Mouse (Mus musculus) olfactory bulb, adult 2 months (tissue): ENCODE results near the gene Fgfr2.

Source experiments
- CTCF ChIP-seq: fragments of 200-500 bp; IDR thresholded peaks from 2 replicates; pipeline ENCODE4 v1.5.1; 2012; ENCODE audit warnings: low read depth, mild to moderate bottlenecking, low read length, moderate library complexity; ENCODE audit not compliant: insufficient read depth
- POLR2A ChIP-seq: fragments of 200-500 bp; IDR thresholded peaks from 2 replicates; pipeline ENCODE4 v1.6.1; 2012; ENCODE audit warnings: mild to moderate bottlenecking, low read depth, low read length, moderate library complexity; ENCODE audit not compliant: insufficient read depth

DNA sequence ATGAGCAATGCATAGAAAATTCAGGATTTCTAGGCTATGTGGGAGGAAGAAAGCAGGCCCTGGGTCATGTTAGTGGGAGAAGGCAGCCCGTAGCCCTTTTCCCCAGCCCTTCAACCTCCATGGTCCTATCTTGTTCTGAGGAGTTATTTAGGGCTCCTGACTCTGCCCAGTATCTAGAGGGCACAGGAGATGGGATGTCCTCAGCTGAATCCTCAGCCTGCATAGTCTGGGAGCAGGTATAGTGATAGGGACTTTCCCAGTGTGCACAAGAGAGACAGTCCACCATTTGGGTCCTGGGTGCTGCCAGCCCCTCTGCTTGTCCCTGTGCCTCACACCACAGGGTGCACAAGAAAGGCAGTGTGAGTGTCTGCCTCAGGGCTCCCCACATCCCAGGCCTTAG lies 2144.6 kb downstream of the Fgfr2 start:
- TF ChIP-seq CTCF (no peak), POLR2A (no peak)
